Mouse (Mus musculus) lung, embryonic 16.5 days (tissue): ENCODE results near the gene Tmem150c. TPM values are rescaled to one million over a fixed set of nuclear protein-coding genes. Genes with fewer than 3 reads are reported as not detected.

Source experiments
- ATAC-seq: fragments of 200-750 bp; cut with Nextera tagmentation; 2 replicates; pipeline ENCODE4 v1.8.0; 2017; ENCODE audit warnings: low read depth, mild to moderate bottlenecking, moderate library complexity
- H3K27ac ChIP-seq: fragments of 300-500 bp; sonication (generic); 2 replicates; pipeline ENCODE4 v1.5.1; 2014; ENCODE audit warnings: mild to moderate bottlenecking, control low read depth, low read length
- H3K27me3 ChIP-seq: fragments of 300-500 bp; sonication (generic); 2 replicates; pipeline ENCODE4 v1.6.1; 2014; ENCODE audit warnings: low read depth, low read length, mixed read lengths; ENCODE audit not compliant: control insufficient read depth, insufficient read depth
- H3K36me3 ChIP-seq: fragments of 300-500 bp; sonication (generic); 2 replicates; pipeline ENCODE4 v1.6.1; 2014; ENCODE audit warnings: low read length; ENCODE audit not compliant: control insufficient read depth, insufficient read depth
- H3K4me1 ChIP-seq: fragments of 300-500 bp; sonication (generic); replicated peaks from 2 replicates; pipeline ENCODE4 v1.6.1; 2014; ENCODE audit warnings: low read length, mixed read lengths; ENCODE audit not compliant: control insufficient read depth, insufficient read depth
- H3K4me2 ChIP-seq: fragments of 300-500 bp; sonication (generic); 2 replicates; pipeline ENCODE4 v1.6.1; 2014; ENCODE audit warnings: low read depth, low read length, control low read depth
- H3K4me3 ChIP-seq: fragments of 300-500 bp; sonication (generic); 2 replicates; pipeline ENCODE4 v1.5.1; 2014; ENCODE audit warnings: mild to moderate bottlenecking, low read length, control low read depth
- H3K9ac ChIP-seq: fragments of 300-500 bp; sonication (generic); 2 replicates; pipeline ENCODE4 v1.6.1; 2014; ENCODE audit warnings: low read length, control low read depth
- H3K9me3 ChIP-seq: fragments of 300-500 bp; sonication (generic); 2 replicates; pipeline ENCODE4 v1.6.1; 2016; ENCODE audit warnings: low read length; ENCODE audit not compliant: control insufficient read depth
- WGBS: fragments of 180-500 bp; shearing (Covaris S2); extraction: QIAGEN DNeasy Blood & Tissue Kit; methylation state at CpG from one replicate; pipeline ENCODE4 v1.1.7; 2014; 5-methylcytosine and 5-hydroxymethylcytosine counted together
- polyA plus RNA-seq: library from polyadenylated mRNA; unstranded; fragments of >200 nt; fragmentation: Nextera tagmentation; extraction: Ambion mirVana; gene quantifications from 2 replicates; pipeline ENCODE4 v1.2.1, GENCODE M21; 2015

Tmem150c gene
- polyA plus RNA-seq, 1 experiment from 2014 or later: 10.1 TPM

- Histone ChIP-seq H3K9ac (no peak overlapping the region), H3K36me3 (peaks cover 18% of the 10 kb centered on the region), H3K4me2 (no peak overlapping the region), H3K4me1 (no peaks in the 10 kb centered on the region; the same call in 1 of the 2 replicates), H3K9me3 (no peaks in the 10 kb centered on the region), H3K27me3 (no peaks in the 10 kb centered on the region), H3K27ac (no peak overlapping the region), H3K4me3 (no peak overlapping the region)
- 91% methylated on average over 5 of the region's 5 CpGs for WGBS
- no peak for ATAC-seq
These were observed 88.1 kb downstream of the Tmem150c start for GRCm38 (mm10) chr5:100071541-100071940.

GRCm38 (mm10) chr5:100070255-100070654, 89.4 kb downstream of the Tmem150c start:
- Histone ChIP-seq H3K4me1 (no peaks in the 10 kb centered on the region; the same call in 1 of the 2 replicates), H3K4me3 (no peak overlapping the region), H3K36me3 (peaks cover 18% of the 10 kb centered on the region), H3K27ac (no peak overlapping the region), H3K27me3 (no peaks in the 10 kb centered on the region), H3K9ac (no peak overlapping the region), H3K9me3 (no peaks in the 10 kb centered on the region), H3K4me2 (no peak overlapping the region)
- ATAC-seq: peak; percentile 77; the same call in 1 of the 2 replicates
- 20% methylated on average over 3 of the region's 3 CpGs for WGBS

DNA sequence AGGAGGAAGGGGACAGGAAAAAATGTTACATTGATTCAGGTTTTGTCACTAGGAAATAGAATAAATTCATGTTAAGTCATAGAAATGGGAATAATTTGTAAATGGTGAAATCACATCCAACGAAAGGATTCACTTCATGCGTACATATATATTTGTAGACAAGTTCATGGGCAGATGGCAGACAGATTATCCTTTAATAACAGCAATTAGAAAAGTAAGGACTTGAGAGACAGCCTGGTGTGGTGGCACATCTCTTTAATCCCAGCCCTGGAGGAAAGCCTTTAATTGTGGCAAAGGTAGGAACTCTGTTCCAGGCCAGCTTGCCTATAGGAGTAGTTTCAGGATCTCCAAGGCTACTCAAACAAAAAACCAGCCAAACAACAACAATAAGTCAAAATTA, 90.1 kb downstream of the Tmem150c start:
- H3K36me3 ChIP-seq: peaks cover 18% of the 10 kb centered on the region
- H3K27ac ChIP-seq: no peak overlapping the region
- WGBS: 88% methylated on average over 2 of the region's 2 CpGs
- H3K4me1 ChIP-seq: no peaks in the 10 kb centered on the region; the same call in 1 of the 2 replicates
- H3K4me3 ChIP-seq: no peak overlapping the region
- no peak for ATAC-seq
- H3K27me3 ChIP-seq: no peaks in the 10 kb centered on the region
- H3K4me2 ChIP-seq: no peak overlapping the region
- no peak overlapping the region for H3K9ac ChIP-seq
- no peaks in the 10 kb centered on the region for H3K9me3 ChIP-seq

DNA sequence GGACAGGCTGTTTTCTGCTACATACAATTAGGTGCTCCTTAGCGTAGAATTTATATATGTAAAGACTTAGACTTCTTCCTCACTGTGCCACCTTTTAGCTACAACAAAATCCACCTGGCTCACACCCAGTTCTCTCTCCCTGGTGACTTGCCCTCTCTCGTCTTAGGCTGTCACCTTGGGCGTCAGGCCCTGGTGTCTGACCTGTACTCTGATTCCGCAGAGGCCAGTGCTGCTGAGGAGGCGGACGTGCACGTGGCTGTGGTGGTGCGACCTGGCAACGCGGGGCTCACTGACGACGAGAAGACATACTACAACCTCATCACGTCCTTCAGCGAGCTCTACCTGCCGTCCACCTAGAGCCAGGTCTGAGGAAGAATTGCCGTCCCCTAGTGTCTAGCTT, 92.0 kb downstream of the Tmem150c start:
- WGBS: 88% methylated on average over 16 of the region's 16 CpGs
- no peaks in the 10 kb centered on the region for H3K27me3 ChIP-seq
- ATAC-seq: no peak
- H3K4me3 ChIP-seq: no peak overlapping the region
- H3K4me2 ChIP-seq: no peak overlapping the region
- no peak overlapping the region for H3K27ac ChIP-seq
- H3K4me1 ChIP-seq: no peaks in the 10 kb centered on the region; the same call in 1 of the 2 replicates
- no peaks in the 10 kb centered on the region for H3K9me3 ChIP-seq
- peaks cover 18% of the 10 kb centered on the region for H3K36me3 ChIP-seq
- H3K9ac ChIP-seq: no peak overlapping the region

DNA sequence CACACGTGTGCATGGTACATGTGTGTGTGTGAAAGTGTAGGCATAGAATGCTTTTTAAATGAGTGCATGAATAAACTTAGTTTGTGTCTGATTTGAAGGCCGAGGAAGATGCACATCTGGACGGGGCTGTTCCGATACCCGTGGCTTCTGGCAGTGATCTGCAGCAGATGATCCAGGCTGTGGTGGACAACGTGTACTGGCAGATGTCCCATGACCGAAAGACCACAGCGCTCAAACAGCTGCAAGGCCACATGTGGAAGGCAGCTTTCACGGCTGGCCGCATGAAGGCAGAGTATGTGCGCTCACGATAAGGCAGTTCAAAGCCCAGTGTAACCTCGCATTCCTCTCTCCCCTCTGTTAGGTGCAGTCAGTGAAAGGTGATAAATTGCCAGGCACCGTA, 98.7 kb downstream of the Tmem150c start:
- Histone ChIP-seq H3K4me3 (no peak overlapping the region), H3K4me2 (no peak overlapping the region), H3K4me1 (peaks cover 2% of the 10 kb centered on the region; the same call in 1 of the 2 replicates), H3K27ac (no peak overlapping the region), H3K27me3 (no peaks in the 10 kb centered on the region), H3K36me3 (peaks cover 36% of the 10 kb centered on the region), H3K9ac (no peak overlapping the region), H3K9me3 (no peaks in the 10 kb centered on the region)
- no peak for ATAC-seq
- 85% methylated on average over 14 of the region's 14 CpGs for WGBS

DNA sequence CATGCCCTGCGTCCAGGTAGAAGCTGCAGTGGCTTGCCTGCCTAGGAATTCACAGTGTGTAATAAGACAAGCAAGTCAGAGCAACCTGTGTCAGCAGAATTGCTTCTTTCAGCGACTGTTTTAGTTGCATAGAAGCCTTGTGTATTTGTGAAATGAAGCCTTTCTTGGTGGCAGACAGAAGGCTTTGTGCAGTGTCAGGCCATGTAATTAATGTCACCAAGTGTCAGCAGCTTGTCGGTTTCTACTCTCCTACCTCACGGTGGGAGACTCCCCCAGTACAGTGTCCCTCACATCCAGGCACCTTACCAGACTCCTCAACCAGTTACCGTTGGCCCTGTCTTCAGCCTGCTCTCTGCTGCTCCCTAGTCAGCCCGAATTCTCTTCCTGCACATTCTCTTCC, 100.3 kb downstream of the Tmem150c start:
- Histone ChIP-seq H3K4me3 (no peak overlapping the region), H3K27me3 (no peaks in the 10 kb centered on the region), H3K9ac (no peak overlapping the region), H3K9me3 (no peaks in the 10 kb centered on the region), H3K36me3 (peaks cover 36% of the 10 kb centered on the region), H3K4me1 (peaks cover 2% of the 10 kb centered on the region; the same call in 1 of the 2 replicates), H3K27ac (no peak overlapping the region), H3K4me2 (no peak overlapping the region)
- 82% methylated on average over 6 of the region's 6 CpGs for WGBS
- ATAC-seq: no peak

DNA sequence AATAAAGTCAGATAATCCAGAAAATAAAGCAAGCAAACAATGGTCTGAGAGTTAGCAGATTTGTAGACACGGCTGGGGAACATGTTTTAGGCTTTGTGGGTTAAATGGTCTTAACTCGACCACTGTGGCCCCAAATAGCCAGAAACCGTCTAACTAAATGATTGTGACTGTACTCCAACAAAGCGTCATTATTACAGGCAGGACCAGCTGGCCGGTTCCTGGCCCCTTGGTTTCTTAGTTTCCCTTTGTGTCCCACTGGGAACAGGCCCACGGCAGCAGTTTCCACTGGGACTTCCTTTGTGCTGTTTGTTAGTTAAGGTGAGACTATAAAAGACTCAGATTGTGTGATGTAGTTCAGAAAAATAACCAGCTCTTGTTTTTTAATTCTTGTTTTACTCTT, 100.9 kb downstream of the Tmem150c start:
- Histone ChIP-seq H3K4me2 (no peak overlapping the region), H3K27me3 (no peaks in the 10 kb centered on the region), H3K9ac (no peak overlapping the region), H3K36me3 (peaks cover 34% of the 10 kb centered on the region), H3K4me3 (no peak overlapping the region), H3K27ac (no peak overlapping the region), H3K4me1 (peaks cover 2% of the 10 kb centered on the region; the same call in 1 of the 2 replicates), H3K9me3 (no peaks in the 10 kb centered on the region)
- no peak for ATAC-seq
- WGBS: 70% methylated on average over 6 of the region's 6 CpGs

GRCm38 (mm10) chr5:100057461-100058209, 102.0 kb downstream of the Tmem150c start:
- Histone ChIP-seq H3K36me3 (peaks cover 27% of the 10 kb centered on the region), H3K4me3 (no peak overlapping the region), H3K9me3 (no peaks in the 10 kb centered on the region), H3K4me2 (no peak overlapping the region), H3K9ac (no peak overlapping the region), H3K27me3 (no peaks in the 10 kb centered on the region), H3K27ac (no peak overlapping the region), H3K4me1 (peaks cover 2% of the 10 kb centered on the region; the same call in 1 of the 2 replicates)
- ATAC-seq: no peak
- 76% methylated on average over 14 of the region's 15 CpGs for WGBS

GRCm38 (mm10) chr5:100055866-100056369, 103.7 kb downstream of the Tmem150c start:
- H3K4me3 ChIP-seq: no peak overlapping the region
- H3K9ac ChIP-seq: no peak overlapping the region
- H3K27ac ChIP-seq: no peak overlapping the region
- H3K36me3 ChIP-seq: peaks cover 14% of the 10 kb centered on the region
- H3K9me3 ChIP-seq: no peaks in the 10 kb centered on the region
- 63% methylated on average over 5 of the region's 5 CpGs for WGBS
- H3K4me2 ChIP-seq: no peak overlapping the region
- ATAC-seq: no peak
- H3K27me3 ChIP-seq: no peaks in the 10 kb centered on the region
- peaks cover 2% of the 10 kb centered on the region; the same call in 1 of the 2 replicates for H3K4me1 ChIP-seq
